Mouse (Mus musculus) testis, adult 2 months (tissue): ENCODE results near the gene Ywhab. TPM values are rescaled to one million over a fixed set of nuclear protein-coding genes. Genes with fewer than 3 reads are reported as not detected.
A peak's percentile ranks its signal among the peaks of the same experiment; 100 is the strongest.

ENCODE experiments used
- H3K27ac ChIP-seq: fragments of 200-500 bp; 2 replicates; pipeline ENCODE4 v1.5.1; 2012; ENCODE audit warnings: low read depth, low read length; ENCODE audit not compliant: control insufficient read depth, insufficient read depth
- H3K27me3 ChIP-seq: fragments of 200-500 bp; 2 replicates; pipeline ENCODE4 v1.6.1; 2012; ENCODE audit warnings: mild to moderate bottlenecking, low read length, moderate library complexity; ENCODE audit not compliant: control insufficient read depth, insufficient read depth
- H3K36me3 ChIP-seq: fragments of 200-500 bp; 2 replicates; pipeline ENCODE4 v1.6.1; 2012; ENCODE audit warnings: mild to moderate bottlenecking, low read length; ENCODE audit not compliant: control insufficient read depth, insufficient read depth
- H3K4me1 ChIP-seq: fragments of 200-500 bp; 2 replicates; pipeline ENCODE4 v1.6.1; 2012; ENCODE audit warnings: low read length; ENCODE audit not compliant: control insufficient read depth, insufficient read depth
- H3K4me3 ChIP-seq: fragments of 200-500 bp; 2 replicates; pipeline ENCODE4 v1.5.1; 2012; ENCODE audit warnings: low read depth, mild to moderate bottlenecking, low read length, moderate library complexity, mixed read lengths; ENCODE audit not compliant: control insufficient read depth
- CTCF ChIP-seq: fragments of 200-500 bp; IDR thresholded peaks from 2 replicates; pipeline ENCODE4 v1.5.1; 2012; ENCODE audit warnings: low read depth, mild to moderate bottlenecking, inconsistent platforms, low read length, moderate library complexity; ENCODE audit not compliant: control insufficient read depth, insufficient read depth, insufficient replicate concordance
- POLR2A ChIP-seq: fragments of 200-500 bp; IDR thresholded peaks from 2 replicates; pipeline ENCODE4 v1.6.1; 2012; ENCODE audit warnings: low read depth, mild to moderate bottlenecking, inconsistent platforms, low read length, moderate library complexity; ENCODE audit not compliant: control insufficient read depth
- polyA plus RNA-seq: library from polyadenylated mRNA; depleted of rRNA; stranded (reverse); fragments of >200 nt; gene quantifications from 2 replicates; pipeline ENCODE4 v1.2.3, GENCODE M21; 2012; rRNA removed

The Ywhab gene
- polyA plus RNA-seq: 14.1 and 15.7 TPM in 2 replicates

DNA sequence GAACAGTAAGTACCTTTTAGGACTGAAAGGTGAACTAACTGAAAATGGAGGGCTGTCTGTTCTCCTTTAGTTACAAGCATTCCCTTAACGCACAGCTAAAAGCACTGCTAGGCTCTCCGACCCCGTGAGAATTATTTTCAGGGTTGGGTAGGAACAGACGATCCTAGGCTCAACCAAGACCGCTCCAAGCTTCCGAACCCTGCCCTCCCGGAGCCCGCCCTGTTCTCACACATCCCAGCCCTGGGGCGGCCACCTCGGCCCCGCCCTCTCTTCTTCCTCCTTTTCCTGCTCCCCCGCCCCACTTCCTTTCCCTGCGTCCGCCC is at the start of gene Ywhab:
Ywhab (plus strand) TSS at position 307 of the 323 bp plus-strand sequence.
- Histone ChIP-seq H3K4me3 (peak within 1 kb of the TSS; percentile 95), H3K27me3 (no peaks in the 10 kb centered on the region), H3K4me1 (peaks cover 10% of the 10 kb centered on the region), H3K27ac (peak within 1 kb of the TSS; percentile 94), H3K36me3 (no peaks in the 10 kb centered on the region)
- TF ChIP-seq POLR2A (no peak), CTCF (no peak)

- Histone ChIP-seq H3K4me3 (no peak overlapping the region), H3K27me3 (no peaks in the 10 kb centered on the region), H3K36me3 (no peaks in the 10 kb centered on the region), H3K27ac (no peak overlapping the region), H3K4me1 (peaks cover 3% of the 10 kb centered on the region)
- TF ChIP-seq POLR2A (no peak), CTCF (no peak)
Measured at GRCm38 (mm10) chr2:163946221-163946620, 48.5 kb upstream of the Ywhab start.

- Histone ChIP-seq H3K27me3 (no peaks in the 10 kb centered on the region), H3K4me1 (peaks cover 3% of the 10 kb centered on the region), H3K4me3 (no peak overlapping the region), H3K27ac (no peak overlapping the region), H3K36me3 (no peaks in the 10 kb centered on the region)
- TF ChIP-seq CTCF (no peak), POLR2A (no peak)
Measured at GRCm38 (mm10) chr2:163947976-163948375, 46.8 kb upstream of the Ywhab start.

DNA sequence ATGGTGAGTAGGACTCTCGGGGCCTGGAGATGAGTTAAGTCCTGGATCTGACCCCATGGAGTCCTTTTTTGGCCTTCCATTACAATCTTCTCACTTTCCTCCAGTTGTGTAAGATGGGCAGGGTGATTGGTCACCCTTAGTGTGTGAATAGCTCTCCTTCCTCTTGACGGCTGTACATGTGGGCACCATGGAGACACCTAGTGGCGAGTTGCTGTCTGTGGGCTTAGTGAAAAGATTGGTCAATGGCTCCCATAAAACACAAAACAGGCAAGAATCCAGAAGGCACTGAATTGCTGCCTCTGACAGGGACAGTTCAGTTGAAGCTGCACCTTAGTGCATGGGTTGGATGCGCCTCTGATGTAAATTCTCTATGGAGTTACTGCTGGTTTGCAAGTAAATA is 43.0 kb upstream of the Ywhab start:
- H3K27me3 ChIP-seq: no peaks in the 10 kb centered on the region
- no peaks in the 10 kb centered on the region for H3K36me3 ChIP-seq
- no peak overlapping the region for H3K4me3 ChIP-seq
- TF ChIP-seq CTCF (peak; percentile 53; the same call in 1 of the 2 replicates), POLR2A (no peak)
- H3K4me1 ChIP-seq: peaks cover 3% of the 10 kb centered on the region
- no peak overlapping the region for H3K27ac ChIP-seq

- no peaks in the 10 kb centered on the region for H3K36me3 ChIP-seq
- no peaks in the 10 kb centered on the region for H3K4me1 ChIP-seq
- TF ChIP-seq POLR2A: no peak
- no peak for TF ChIP-seq CTCF
- no peak overlapping the region for H3K27ac ChIP-seq
- no peaks in the 10 kb centered on the region for H3K27me3 ChIP-seq
- H3K4me3 ChIP-seq: no peak overlapping the region
Measured at GRCm38 (mm10) chr2:163953622-163954310, 41.0 kb upstream of the Ywhab start.

DNA sequence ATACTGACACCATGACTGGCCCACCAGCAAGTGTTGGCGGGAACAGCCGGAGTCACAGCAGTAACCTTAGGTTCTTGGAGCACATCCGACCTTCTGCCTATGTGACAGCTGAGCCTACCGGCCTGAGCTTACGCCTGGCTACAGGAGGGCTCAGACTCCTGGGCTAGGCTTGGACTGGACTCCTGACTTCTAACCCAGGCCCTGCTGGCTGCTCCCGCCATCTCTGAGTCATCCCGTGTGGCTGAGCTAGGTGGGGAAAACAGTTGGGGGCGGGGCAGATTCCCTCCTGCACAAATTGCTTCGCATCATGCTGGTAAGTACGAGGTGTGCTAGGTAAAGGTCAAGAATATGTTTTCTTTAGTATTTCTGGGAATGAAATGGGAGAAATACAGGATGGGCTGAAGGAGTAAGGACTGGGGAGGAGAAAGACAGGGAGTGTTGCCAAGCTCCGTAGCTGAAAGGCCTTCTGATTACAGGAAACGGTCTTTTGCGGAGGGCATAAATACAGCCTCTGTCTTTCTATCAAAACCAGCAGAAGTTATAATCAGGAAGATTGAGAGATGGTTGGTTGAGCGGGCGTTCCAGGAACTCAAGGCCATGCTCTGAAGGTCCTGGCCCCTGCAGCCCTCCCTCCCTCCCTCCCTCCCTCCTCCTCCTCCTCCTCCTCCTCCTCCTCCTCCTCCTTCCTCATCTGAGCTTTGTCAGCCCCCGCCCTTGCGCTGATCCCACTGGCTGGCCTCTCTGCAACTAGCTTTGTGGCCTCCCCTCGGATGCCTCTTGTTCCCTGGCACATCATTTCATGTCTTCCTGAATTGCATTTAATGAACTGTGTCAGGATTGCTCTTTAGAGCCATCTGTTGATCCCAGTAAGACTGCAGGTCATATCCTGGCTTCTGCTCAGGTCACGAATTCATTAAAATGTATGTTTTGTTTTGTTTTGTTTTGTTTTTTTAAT is 29.9 kb upstream of the Ywhab start:
- peaks cover 4% of the 10 kb centered on the region for H3K4me1 ChIP-seq
- H3K4me3 ChIP-seq: no peak overlapping the region
- peak overlapping the region; percentile 49 for H3K27ac ChIP-seq
- H3K36me3 ChIP-seq: no peaks in the 10 kb centered on the region
- H3K27me3 ChIP-seq: no peaks in the 10 kb centered on the region
- no peak for TF ChIP-seq CTCF

DNA sequence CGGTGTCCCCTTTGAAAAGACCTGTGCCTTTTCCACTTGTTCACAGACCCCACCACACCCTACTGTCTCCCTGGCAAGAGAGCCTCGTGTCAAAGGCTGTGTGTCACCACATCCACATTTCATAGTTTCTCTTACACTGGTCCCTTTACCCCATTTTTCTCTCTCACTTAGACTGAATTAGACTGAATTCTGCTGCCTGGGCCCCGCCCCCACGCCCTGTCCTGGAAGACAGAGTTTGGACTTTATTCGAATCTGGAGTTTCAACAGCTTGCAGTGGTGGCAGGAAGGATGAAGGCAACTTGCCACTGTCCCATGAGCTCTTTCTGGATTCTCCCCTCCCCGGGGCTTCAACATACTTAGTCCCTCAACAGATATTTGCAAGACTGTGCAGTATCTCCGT is 29.1 kb upstream of the Ywhab start:
- Histone ChIP-seq H3K27ac (peak overlapping the region; percentile 57), H3K27me3 (no peaks in the 10 kb centered on the region)
- TF ChIP-seq CTCF (no peak), POLR2A (no peak)

More for the DNA sequence above, 29.1 kb upstream of the Ywhab start:
- Histone ChIP-seq H3K4me3 (no peak overlapping the region), H3K4me1 (peaks cover 4% of the 10 kb centered on the region), H3K36me3 (no peaks in the 10 kb centered on the region)
